Mouse (Mus musculus): ENCODE data around the gene Tdrkh.

Tdrkh gene

DNA sequence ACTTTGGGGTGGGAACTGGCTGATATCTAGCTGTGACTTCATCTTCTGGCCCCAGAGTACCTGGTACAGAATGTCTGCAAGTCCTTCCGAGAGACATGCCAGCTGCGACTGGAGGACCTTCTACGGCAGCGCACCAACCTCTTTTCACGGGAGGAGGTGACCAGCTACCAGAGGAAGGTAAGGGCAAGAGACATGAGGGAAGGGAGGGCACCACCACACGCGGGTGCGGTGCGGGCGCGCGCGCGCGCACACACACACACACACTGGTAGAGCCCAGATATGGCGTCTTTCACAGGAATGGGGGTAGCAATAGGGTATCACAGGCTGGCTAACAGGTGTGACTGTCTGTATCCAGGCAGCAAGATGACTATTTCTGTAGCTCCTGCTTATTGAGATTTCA, 23.7 kb upstream of the Tdrkh start:
- no peak for DNase-seq (ENCODE audit: low read depth)

DNA sequence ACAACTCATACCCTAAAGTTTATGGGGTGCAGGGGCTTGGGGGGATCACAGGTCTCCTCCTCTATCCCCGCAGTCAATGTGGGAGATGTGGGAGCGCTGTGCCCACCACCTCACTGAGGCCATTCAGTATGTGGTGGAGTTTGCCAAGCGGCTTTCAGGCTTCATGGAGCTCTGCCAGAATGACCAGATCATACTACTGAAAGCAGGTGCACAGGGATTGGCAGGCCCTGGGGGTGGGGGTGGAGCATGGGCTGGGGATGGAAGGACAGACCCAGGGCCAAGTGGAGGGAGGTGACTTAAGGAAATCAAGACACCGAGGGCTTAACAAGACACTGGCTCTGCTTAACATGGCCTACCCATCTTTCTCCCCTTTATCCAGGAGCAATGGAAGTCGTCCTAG, 22.1 kb upstream of the Tdrkh start:
- no peak for DNase-seq (ENCODE audit: low read depth)

DNA sequence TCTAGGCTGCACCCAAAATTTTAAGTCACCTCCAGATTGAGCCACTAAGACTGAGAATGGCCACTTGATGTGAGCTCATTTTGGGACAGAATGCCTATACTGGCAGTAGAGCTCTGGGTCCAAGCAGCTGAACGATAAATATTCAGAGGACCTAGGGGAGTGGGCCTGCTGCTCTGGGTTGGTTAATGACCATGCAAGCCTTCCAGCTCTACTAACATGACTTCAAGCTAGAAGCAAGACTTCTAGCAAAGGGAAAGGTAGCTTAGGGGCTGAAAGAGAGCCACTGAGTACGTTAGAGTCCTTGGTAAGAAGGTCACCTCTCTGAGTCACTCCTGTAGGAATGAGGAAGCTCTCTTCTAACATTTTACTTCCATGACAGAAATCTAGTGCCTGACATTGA, 20.9 kb upstream of the Tdrkh start:
- no peak for DNase-seq (ENCODE audit: low read depth)

DNA sequence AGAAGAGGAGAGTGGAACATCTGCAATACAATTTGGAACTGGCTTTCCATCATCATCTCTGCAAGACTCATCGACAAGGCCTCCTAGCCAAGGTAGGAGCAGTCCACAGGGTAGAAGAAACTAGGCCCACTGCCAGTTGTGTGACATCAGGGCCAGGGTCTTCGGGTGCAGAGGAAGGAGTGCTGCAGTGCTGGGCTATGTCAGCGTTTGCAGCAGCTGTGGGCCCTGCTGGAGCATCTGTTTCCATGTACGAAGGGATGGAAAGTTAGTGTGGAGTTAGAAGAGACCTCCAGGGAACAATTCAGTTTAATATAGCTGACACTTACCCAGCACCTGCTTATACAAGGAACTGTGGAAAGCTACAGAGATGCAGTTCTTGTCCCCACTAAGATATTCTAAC, 20.0 kb upstream of the Tdrkh start:
- DNase-seq (ENCODE audit: low read depth), result no peak

DNA sequence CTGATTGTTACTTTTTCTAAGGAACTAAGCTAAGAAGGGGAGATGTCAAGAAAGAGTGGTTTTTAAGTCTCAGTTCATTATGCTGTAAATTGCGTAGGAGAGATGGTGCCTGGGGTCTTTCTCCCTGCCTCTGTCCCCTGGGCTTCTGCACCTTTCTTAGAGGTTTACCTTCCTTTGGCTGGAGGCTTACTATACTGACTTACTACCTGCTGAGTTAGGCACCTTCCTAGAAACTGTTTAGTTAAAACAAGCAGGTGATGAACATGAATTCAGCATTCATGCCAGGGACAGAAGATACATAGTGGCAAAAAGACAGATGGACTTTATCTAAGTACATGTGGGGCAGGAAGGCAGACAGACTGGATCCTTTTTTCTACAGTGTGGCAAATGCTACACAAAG, 16.7 kb upstream of the Tdrkh start:
- DNase-seq (ENCODE audit: low read depth), result no peak

DNA sequence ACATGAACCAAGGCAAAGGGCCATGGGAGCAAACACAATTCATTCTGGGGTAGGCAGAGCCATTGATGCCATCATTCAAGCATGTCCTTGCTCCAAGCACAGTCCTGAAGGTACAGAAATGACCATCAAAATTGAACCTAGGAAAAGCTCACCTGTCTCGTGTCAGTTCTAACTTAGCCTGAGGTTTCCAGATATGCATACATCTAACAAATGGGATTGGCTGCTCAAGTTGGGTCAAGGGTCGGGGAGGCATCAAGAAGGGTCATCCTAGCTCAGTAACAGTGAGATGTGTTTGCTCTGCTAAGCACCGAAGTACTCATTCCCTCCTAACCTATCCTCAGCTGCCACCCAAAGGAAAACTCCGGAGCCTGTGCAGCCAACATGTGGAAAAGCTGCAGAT, 16.2 kb upstream of the Tdrkh start:
- DNase-seq (ENCODE audit: low read depth), result no peak

DNA sequence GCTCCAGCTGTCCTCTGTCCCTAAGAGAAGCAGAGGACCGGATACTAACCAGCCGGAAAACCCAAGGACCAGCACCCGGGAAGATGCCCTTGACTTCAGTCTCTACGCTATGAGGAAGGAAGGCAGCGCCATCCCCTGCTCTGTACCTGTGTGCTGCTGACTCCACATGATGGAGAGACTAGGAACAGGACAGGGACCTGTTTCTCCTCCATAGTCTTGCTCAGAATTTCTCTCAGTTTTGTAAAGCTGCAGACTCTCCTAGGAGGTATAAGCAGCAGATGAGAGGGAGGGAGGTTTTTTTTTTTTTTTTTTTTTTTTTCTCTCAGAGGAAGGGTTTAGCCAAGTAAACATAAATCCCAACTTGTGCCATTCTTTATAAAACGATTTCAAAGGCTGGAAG, 14.9 kb upstream of the Tdrkh start, which contains the start of gene Lingo4:
Gene Lingo4 (plus strand): TSS at position 301 of the 400 bp plus-strand sequence.
- no peak for DNase-seq (ENCODE audit: low read depth)

DNA sequence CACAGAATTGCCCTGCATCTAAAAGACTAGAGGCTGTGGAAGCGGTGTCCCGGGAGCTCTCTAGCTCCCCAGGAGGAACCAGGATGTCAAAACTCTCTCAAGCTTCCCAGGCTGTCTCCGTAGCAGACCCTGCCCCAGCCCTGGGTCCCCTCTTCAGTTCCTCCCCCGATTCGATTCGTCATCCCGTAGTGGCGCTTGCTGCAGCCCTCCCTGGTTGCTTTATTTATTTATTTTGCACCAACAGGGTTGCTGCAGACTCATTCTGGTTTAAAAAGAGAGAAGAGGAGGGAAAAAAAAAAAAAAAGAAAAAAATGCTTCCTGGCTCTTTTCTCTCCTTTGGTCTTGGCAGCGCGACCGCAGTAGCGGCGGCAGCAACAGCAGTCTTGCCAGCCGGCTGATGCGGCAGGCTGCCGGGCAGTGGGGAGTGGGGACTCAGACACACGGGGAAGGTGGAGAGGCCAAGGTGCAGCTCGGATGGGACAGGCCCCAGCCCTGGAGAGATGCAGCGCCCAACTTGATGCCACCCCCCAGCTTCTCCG, 14.1 kb upstream of the Tdrkh start:
- DNase-seq (ENCODE audit: low read depth), result no peak

DNA sequence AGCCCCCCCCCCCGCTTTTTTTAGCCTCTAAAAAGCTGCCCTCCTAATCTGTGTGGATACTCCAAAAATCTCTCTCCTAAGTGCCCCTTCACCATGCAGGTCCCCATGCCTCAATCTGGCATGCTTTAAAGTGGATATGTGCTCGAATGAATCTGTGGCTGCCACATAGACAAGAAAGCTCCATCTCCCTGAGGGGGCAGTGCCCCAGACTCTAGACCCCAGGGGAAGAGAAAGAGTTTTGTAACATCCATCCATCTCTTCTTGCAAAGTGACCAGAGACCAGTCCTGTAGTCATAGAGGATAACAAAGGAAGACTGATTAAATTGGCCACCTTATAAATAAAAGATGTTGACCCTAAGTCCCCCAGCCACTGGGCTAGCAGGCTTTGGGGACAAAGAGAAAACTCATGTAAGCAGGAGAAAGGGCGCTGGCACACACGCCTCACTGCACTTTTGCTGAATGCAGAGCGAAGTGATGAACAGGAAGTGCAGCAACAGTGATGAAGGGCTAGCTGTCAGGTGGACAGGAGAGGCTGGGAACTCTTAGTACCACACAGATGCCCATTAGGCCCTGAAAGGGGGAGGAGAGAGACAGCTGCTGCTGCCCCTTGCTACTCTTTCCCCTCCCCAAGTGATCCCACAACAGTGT, 13.3 kb upstream of the Tdrkh start:
- DNase-seq (ENCODE audit: low read depth), result no peak

DNA sequence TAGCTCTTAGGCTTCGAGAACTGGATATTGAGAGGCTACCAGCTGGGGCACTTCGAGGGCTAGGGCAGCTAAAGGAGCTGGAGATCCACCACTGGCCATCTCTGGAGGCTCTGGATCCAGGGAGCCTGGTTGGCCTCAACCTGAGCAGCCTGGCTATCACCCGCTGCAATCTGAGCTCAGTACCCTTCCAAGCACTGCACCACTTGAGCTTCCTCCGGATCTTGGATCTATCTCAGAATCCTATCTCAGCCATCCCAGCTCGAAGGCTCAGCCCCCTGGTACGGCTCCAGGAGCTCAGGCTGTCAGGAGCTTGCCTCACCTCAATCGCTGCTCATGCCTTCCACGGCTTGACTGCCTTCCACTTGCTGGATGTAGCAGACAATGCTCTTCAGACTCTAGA, 10.6 kb upstream of the Tdrkh start:
- no peak for DNase-seq (ENCODE audit: low read depth)

DNA sequence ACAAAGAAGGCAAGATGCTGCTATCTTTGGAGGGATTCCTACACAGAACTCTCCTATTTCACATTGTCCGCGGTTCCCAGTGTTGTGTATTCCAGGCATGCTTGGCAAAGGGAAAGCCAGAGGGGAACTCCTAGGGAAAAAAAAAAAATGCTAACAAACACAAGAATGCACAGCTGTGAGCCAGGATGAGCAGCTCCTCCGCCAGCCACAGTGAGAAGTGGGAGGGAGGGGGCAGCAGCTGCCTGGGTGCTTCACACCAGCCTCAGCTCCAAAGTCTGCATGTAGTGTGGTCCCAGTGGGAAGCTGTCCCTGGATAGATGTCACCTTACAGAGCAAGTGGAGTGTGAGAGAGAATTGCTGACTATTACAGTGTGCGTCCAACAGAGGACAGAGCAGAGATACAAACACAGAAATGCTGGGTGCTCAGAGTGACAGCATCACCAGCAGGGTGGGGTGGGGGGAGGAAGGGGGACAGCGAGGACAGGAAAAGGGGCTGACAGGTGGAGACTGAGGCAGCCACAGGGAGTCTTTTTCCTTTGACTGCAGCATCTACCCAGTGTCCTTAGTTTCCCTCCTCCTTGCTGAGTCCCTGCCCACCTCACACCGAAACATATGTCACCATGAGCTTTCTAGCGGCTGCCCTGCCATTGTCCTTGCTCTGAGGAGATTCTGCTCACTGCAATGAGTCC, 8.6 kb upstream of the Tdrkh start:
- DNase-seq (ENCODE audit: low read depth), result no peak

DNA sequence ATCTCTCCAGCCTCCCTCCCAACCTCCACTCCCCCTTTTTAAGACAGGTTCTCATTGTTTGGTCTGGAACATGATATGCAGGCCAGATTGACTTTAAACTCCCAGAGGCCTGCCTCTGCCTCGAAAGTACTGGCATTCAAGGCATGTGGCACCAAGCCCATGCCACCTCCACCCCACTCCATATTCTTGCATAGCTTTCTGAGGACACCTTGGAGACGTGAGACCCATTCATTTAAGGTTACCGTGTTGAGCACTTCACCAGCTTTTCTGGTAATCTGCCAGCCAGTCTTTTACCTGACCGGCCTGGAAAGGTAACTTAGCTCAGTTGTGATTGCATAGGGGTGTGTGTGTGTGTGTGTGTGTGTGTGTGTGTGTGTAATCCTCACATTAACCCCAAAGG, 7.5 kb upstream of the Tdrkh start:
- DNase-seq (ENCODE audit: low read depth), result no peak

DNA sequence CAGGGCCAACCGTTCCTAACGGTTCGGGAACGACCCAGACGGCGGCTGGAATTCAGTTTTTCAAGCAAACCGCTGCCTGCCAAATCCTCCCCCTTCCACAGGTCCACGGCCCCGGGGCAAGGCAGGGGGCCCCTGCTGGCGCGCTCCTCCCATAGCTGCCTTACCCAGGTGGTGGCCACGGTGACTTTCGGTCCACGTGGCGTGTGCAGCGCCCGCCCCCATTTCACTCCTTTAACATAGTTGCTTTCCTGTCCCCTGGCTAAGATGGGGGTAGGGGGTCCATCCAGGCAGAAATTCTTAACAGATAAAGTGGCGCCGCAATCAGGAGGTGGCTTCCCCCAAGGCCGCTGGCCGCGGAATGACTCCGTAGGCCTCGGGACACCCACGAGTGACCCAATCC, 543 bp upstream of the Tdrkh start:
- DNase-seq (ENCODE audit: low read depth), result no peak

DNA sequence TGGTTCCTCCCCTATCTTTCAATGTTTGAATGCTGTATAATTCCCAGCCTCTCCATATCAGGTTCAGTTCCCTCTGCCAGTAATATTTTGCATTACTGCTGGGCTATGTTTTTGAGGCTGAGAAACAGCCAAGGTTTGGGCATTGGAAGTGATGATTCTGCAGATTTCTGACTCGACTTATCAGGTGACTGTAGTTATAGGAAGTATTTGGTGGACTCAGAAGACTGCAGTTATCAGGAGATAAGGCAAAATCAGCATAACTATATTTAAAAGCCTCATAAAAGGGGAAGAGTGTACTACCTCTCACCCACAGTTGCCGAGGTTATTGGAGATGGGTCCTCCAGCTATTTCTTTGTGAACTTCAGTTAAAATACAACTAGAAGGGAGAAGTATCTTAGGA, 17.9 kb downstream of the Tdrkh start:
- no peak for DNase-seq (ENCODE audit: low read depth)

DNA sequence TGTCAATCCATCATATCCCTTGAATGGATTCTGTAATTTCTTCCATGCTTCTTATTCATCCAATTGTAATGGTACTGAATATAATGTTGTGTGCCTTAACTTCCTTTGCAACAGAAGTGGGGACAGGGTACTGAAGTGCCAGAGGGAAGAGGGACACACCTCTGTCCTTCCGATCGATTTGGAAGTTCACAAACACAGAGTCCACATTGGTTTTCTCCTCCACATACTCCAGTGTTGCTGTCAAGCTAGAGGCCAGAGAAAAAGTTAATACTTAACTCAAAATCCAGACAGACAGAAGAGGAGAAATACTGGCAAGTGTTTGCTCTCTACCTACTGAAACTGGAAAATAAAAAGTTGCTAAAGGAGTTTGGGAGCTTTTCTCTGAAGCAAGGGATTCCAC, 21.2 kb downstream of the Tdrkh start:
- DNase-seq (ENCODE audit: low read depth), result no peak

DNA sequence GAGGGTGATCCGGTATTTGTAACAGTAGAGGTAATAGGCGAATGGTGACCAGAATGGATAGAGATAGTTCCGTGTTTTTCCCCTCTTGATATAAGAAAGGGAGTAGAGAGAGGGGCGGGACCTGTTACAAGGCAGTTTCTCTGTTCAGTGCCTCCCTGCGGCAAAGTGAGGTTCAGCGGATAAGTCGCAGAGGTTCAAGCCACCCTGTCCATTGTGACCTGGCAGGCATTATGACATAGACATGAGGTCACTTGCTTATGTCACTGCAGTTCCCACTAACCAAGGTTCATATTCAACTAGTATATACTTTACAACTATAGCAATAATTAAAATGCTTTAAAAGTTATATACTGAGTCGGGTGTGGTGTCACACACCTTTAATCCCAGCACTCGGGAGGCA, 23.3 kb downstream of the Tdrkh start:
- DNase-seq (ENCODE audit: low read depth), result no peak

DNA sequence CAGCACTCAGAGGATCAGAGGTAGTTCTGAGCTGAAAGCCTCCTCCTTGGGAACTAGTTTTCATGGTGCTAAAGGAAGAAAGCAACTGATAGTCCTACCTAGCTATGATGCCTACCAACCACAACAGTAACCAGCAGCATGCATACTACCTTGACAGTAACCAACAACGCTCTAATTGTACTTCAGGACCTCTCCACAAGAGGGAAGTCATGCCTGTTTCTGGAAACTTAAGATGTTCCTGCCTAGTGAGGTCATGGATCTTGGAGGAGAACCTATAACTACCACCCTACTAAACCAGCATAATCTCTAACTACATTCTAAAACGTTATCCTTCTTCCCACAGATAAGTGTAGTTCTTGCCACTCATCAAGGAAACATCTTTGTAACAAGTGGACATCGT, 28.1 kb downstream of the Tdrkh start:
- DNase-seq (ENCODE audit: low read depth), result no peak

DNA sequence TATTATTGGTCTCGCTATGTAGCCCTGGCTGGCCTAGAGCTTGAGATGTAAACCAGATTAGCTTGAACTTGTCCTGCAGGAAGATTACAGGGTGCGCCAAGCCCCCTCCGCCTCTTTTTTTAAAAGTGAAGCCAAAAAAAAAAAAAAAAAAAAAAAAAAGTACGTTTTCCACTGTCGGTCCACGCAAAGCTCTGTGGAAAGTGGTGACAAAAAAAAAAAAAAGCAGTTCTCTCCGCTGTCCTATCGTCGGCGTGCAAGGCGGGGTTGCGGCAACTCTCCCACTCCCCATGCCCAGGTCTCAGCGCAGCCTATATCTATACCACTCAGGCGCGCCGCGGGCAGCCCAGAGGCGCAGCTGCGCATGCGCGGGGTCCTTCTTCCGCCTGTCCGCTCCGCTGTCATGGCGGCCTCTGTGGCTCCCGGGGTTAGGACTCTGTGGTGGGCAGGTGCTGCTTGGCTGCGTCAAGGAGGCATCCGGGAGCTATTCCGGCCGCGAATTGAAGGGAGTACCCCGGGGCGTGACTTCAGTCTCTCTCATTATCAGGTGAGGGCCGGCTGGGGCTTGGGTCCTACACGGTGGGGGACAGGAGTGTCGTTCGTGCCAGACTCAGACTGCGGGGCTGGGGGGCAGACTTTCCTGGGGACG, 30.0 kb downstream of the Tdrkh start, which contains the start of gene Mrpl9:
Gene Mrpl9 (plus strand): TSS at position 368 of the 646 bp plus-strand sequence.
- DNase-seq (ENCODE audit: low read depth), result peak; percentile 64

DNA sequence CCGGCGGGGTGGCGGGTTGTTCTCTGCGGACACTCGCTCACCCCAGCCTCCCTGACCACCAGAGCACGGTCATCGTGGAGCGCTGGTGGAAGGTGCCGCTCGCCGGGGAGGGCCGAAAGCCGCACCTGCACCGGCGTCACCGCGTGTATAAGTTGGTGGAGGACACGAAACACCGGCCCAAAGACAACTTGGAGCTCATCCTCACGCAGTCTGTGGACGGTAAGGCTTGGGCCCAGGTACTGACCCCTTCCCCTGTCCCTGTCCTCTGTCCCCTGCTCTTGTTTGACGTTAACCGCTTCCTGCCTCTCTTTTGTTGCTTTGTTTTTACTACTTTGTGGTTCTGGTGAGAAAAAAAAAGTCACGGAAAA, 30.5 kb downstream of the Tdrkh start, which contains the start of gene Oaz3:
Gene Oaz3 (minus strand): TSS at position 319 of the 368 bp plus-strand sequence.
- no peak for DNase-seq (ENCODE audit: low read depth)

DNA sequence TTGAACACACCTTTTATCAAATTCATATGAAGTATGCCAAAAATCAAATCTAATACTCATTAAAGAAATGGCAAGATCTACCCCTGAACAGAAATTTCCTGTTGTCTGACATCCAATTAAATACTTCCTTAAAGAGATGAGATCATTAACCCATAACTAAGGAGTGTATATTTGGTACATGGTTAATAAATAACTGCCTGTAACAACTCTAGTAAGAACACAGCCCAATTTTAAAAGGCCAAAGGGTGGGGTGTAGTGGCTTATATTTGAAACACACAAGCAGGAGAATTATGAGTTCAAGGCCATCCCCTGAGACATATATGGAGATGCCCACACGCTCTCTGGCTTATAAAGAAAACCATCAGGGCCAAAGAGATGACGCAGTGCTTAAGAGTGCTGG, 36.3 kb downstream of the Tdrkh start:
- no peak for DNase-seq (ENCODE audit: low read depth)

DNA sequence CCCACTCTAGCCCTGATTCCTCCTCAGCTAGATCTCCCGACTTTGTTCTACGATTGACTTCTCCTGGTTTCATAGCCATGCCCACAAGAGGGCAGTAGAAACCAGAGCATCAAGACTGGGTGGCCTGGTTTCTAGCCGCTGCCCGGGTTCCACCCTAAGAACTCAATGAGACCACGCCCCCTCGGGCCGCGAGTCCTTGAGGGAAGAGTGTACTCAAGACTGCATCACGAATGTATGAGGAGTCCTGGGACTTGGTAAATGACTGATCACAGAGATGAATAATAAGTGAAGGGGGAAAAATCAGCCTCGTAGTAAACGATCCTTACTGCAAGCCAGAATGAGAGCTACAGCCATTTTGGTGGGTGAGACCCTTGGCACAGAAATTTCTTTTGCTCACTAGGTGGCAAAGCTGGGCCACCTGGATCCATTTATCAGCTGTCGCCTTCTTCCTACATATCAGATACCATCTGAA, 43.5 kb downstream of the Tdrkh start:
- peak; percentile 65 for DNase-seq (ENCODE audit: low read depth)

DNA sequence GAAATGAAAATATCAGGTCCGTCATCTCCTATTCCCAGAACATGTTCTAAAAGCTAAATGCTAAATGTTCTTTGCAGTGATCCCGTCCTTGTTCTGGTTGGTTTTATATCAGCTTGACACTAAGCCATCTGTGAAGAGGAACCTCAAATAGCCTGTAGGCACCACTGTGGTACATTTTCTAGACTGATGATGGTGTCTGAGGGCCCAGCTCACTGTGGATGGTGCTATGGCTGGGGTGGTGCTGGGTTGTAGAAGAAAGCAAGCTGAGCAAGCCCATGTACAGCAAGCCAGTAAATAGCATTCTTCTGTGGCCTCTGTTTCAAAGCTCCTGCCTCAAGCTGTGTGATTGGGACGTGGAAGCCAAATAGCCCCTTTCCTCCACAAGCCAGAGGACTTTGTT, 44.0 kb downstream of the Tdrkh start:
- DNase-seq (ENCODE audit: low read depth), result no peak

DNA sequence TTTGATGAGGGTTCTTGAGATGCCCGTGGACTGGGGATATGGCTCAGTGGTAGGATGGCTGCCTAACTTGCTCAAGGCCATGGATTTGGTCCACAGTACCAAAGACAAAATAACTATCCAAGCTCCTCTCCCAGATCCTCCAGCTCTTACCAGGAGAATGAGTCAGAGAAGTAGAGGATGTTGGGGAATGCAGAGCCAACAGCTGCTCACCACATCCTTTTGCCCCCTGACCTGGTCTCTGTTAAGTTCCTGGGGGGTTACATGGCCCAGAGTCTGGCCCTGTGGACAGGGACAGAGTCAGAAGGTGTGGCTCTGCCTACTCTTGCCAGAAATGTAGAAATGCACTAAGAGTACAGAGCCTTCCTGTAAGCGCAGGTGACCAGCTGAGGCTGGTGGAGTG, 46.8 kb downstream of the Tdrkh start:
- peak; percentile 13 for DNase-seq (ENCODE audit: low read depth)
